Mouse (Mus musculus) midbrain, embryonic 16.5 days (tissue): ENCODE results near the gene Arl16. TPM values are rescaled to one million over a fixed set of nuclear protein-coding genes. Genes with fewer than 3 reads are reported as not detected.
A peak's percentile ranks its signal among the peaks of the same experiment; 100 is the strongest.

Experiments used
- ATAC-seq: fragments of 200-750 bp; cut with Nextera tagmentation; 2 replicates; pipeline ENCODE4 v1.8.0; 2017; ENCODE audit warnings: moderate TSS enrichment
- H3K27ac ChIP-seq: fragments of 300-500 bp; sonication (generic); 2 replicates; pipeline ENCODE4 v1.5.1; 2014; ENCODE audit warnings: mild to moderate bottlenecking, low read length, mixed read lengths
- H3K27me3 ChIP-seq: fragments of 300-500 bp; sonication (generic); 2 replicates; pipeline ENCODE4 v1.6.1; 2014; ENCODE audit warnings: low read depth, low read length, mixed read lengths; ENCODE audit not compliant: control insufficient read depth, insufficient read depth
- H3K36me3 ChIP-seq: fragments of 300-500 bp; sonication (generic); 2 replicates; pipeline ENCODE4 v1.6.1; 2014; ENCODE audit warnings: mild to moderate bottlenecking, low read length, moderate library complexity, mixed read lengths; ENCODE audit not compliant: control insufficient read depth, insufficient read depth
- H3K4me1 ChIP-seq: fragments of 300-500 bp; sonication (generic); 2 replicates; pipeline ENCODE4 v1.6.1; 2014; ENCODE audit warnings: mild to moderate bottlenecking, low read length, mixed read lengths; ENCODE audit not compliant: control insufficient read depth, insufficient read depth
- H3K4me2 ChIP-seq: fragments of 300-500 bp; sonication (generic); 2 replicates; pipeline ENCODE4 v1.6.1; 2014; ENCODE audit warnings: mild to moderate bottlenecking, low read length, mixed read lengths
- H3K4me3 ChIP-seq: fragments of 300-500 bp; sonication (generic); 2 replicates; pipeline ENCODE4 v1.5.1; 2014; ENCODE audit warnings: low read depth, mild to moderate bottlenecking, low read length, moderate library complexity, mixed read lengths
- H3K9ac ChIP-seq: fragments of 300-500 bp; sonication (generic); 2 replicates; pipeline ENCODE4 v1.6.1; 2014; ENCODE audit warnings: low read depth, low read length, mixed read lengths
- H3K9me3 ChIP-seq: fragments of 300-500 bp; sonication (generic); replicated peaks from 2 replicates; pipeline ENCODE4 v1.6.1; 2014; ENCODE audit warnings: mild to moderate bottlenecking, low read length, mixed read lengths; ENCODE audit not compliant: control insufficient read depth, poor library complexity, severe bottlenecking
- WGBS: fragments of 180-500 bp; shearing (Covaris S2); extraction: QIAGEN DNeasy Blood & Tissue Kit; methylation state at CpG from one replicate; pipeline ENCODE4 v1.1.7; 2014; 5-methylcytosine and 5-hydroxymethylcytosine counted together
- polyA plus RNA-seq: library from polyadenylated mRNA; unstranded; fragments of >200 nt; fragmentation: Nextera tagmentation; extraction: Ambion mirVana; gene quantifications from 2 replicates; pipeline ENCODE4 v1.2.1, GENCODE M21; 2015

Arl16 gene
- polyA plus RNA-seq, 1 experiment from 2014 or later, result 58.7 TPM

DNA sequence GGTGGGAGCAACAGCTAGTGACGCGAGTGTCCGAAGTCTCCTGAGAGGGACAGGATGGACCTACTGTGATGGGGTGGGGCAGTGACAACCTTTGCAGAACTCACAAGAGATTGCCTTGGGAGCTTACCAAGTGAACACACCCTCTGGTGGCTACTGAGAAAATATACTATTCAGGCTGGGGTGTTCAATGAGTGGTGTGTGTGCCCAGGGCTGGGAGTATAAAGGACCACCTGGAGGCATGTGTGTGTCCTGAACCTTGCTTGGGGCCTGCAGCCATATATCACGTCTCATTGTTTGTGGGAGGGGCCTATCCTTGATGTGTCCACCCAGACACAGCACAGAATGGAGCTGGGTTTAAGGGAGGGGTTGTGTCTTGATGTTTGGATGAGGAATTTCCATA lies 21.1 kb upstream of the Arl16 start:
- no peak overlapping the region for H3K4me2 ChIP-seq
- H3K27ac ChIP-seq, result no peak overlapping the region
- 74% methylated on average over 4 of the region's 4 CpGs for WGBS
- H3K9me3 ChIP-seq, result no peaks in the 10 kb centered on the region
- no peak overlapping the region for H3K9ac ChIP-seq
- ATAC-seq, result no peak
- peaks cover 7% of the 10 kb centered on the region for H3K36me3 ChIP-seq
- H3K27me3 ChIP-seq, result no peaks in the 10 kb centered on the region
- peaks cover 37% of the 10 kb centered on the region for H3K4me1 ChIP-seq
- no peak overlapping the region for H3K4me3 ChIP-seq

DNA sequence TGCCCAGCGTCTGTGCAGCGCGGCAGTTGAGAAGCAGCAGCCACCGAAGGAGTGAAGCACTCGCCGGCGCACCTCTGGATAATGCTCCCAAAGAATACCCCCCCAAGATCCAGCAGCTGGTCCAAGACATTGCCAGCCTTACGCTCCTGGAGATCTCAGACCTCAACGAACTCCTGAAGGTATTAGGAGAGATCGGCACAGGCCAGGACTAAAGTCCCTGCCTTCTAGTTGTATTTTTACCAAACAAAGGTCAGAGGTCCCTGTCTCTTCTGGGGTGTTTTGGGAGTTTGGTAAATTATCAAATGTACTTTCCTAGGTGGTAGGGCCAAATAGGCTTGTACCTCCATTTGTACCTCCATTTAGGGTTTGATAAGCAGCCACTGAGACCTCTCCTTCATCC lies 17.8 kb upstream of the Arl16 start:
- WGBS, result 9% methylated on average over 10 of the region's 10 CpGs
- H3K36me3 ChIP-seq, result peaks cover 22% of the 10 kb centered on the region
- peak overlapping the region; percentile 67 for H3K4me2 ChIP-seq
- H3K9ac ChIP-seq, result peak overlapping the region; percentile 81
- peaks cover 13% of the 10 kb centered on the region for H3K4me1 ChIP-seq
- ATAC-seq, result no peak
- H3K4me3 ChIP-seq, result peak overlapping the region; percentile 79
- no peaks in the 10 kb centered on the region for H3K27me3 ChIP-seq
- no peaks in the 10 kb centered on the region for H3K9me3 ChIP-seq
- H3K27ac ChIP-seq, result no peak overlapping the region

DNA sequence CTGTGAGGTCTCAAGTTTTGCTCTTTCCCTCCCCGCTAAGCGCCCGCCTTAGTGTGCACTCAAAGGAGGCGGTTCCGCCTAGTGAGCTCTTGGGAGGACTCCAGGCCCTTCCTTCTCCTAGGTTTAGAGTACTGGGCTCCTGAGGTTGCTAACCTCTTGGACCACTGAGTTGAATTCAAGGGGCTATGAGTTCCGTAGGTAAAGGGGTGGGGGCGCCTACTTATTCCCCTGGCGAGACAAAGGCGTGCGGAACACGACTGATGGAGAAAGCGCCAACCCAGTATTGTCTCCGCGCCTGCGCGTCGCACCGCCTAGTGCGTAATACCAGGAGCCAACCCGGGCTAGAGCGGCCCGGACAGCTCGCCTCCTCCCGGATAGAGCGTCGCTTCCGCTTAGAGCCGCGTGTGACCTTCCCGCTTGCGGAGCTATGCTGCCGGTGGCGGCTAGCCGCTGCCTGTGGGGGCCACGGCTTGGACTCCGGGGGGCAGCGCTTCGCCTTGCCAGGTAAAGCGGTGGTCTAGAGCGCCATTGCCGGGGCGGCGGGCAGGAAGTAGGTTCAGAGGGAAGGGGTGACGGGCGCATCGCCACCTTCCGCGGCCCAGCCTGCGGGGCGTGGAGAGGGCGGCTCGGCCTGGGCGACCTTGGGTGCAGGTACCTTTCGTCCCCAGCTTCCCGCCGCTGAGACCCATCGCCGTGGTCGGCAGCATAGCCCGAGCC lies 17.0 kb upstream of the Arl16 start, which contains the start of gene Mrpl12:
TSS of gene Mrpl12 (plus strand) at position 349 of the 717 bp plus-strand sequence.
- peaks cover 13% of the 10 kb centered on the region for H3K4me1 ChIP-seq
- H3K9me3 ChIP-seq, result no peaks in the 10 kb centered on the region
- H3K36me3 ChIP-seq, result peaks cover 29% of the 10 kb centered on the region
- peak within 1 kb of the TSS; percentile 79 for H3K4me3 ChIP-seq
- peak; percentile 97 for ATAC-seq
- peak within 1 kb of the TSS; percentile 81 for H3K9ac ChIP-seq
- no peaks in the 10 kb centered on the region for H3K27me3 ChIP-seq
- H3K27ac ChIP-seq, result peak within 1 kb of the TSS; percentile 92
- peak within 1 kb of the TSS; percentile 67 for H3K4me2 ChIP-seq
- under 1% methylated on average over 56 of the region's 60 CpGs for WGBS

DNA sequence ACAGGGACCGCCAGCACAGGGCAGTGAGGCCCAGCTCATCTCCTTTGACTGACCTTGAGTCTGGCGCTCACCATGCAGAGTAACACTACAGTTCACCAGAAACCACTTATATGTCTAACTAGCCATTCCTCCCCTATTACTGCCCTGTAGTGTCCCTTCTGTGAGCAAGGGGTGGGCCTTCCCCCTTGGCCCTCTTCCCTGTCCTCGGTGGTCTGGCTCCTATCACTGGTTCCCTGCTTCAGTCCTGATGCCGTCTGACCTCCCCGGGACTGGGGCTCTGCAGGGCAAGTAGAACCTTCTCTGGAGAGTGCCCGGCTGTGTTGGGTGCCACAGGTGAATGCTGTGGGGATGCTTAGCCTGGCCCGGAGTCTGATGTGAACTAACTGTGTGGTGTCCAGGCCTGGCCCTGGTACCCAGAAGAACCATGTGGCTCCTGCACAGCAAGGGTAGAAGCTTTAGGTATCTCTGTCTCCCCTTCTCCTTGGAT lies 16.1 kb upstream of the Arl16 start:
- ATAC-seq, result no peak
- 89% methylated on average over 7 of the region's 7 CpGs for WGBS
- H3K36me3 ChIP-seq, result peaks cover 34% of the 10 kb centered on the region
- no peak overlapping the region; the same call in 1 of the 2 replicates for H3K27ac ChIP-seq
- no peak overlapping the region for H3K4me3 ChIP-seq
- H3K4me1 ChIP-seq, result peaks cover 13% of the 10 kb centered on the region
- no peaks in the 10 kb centered on the region for H3K9me3 ChIP-seq
- H3K27me3 ChIP-seq, result no peaks in the 10 kb centered on the region
- no peak overlapping the region for H3K4me2 ChIP-seq
- H3K9ac ChIP-seq, result peak overlapping the region; percentile 81

DNA sequence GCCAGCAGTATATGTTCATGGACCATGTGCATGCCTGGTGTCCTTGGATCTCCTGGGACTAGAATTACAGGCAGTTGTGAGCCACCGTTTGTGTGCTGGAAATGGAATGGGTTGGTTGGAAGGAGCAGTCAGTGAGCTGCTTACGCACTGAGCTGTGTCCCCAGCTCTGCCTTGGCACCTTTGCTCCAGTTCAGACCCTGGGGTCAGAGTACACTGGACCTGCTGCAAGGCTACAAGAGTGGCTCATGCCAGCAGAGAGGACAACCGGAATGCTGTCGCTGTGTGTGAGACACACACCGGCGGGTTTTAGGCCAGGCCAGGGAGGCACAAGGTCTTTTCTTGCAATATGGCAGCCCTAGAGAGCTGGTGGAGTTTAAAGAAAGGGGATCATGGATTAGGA lies 4.6 kb upstream of the Arl16 start:
- Histone ChIP-seq H3K9me3 (no peaks in the 10 kb centered on the region), H3K36me3 (peaks cover 46% of the 10 kb centered on the region), H3K9ac (no peak overlapping the region), H3K4me1 (peaks cover 9% of the 10 kb centered on the region), H3K4me3 (no peak overlapping the region), H3K4me2 (no peak overlapping the region), H3K27ac (no peak overlapping the region), H3K27me3 (no peaks in the 10 kb centered on the region)
- ATAC-seq, result no peak
- 98% methylated on average over 6 of the region's 6 CpGs for WGBS

DNA sequence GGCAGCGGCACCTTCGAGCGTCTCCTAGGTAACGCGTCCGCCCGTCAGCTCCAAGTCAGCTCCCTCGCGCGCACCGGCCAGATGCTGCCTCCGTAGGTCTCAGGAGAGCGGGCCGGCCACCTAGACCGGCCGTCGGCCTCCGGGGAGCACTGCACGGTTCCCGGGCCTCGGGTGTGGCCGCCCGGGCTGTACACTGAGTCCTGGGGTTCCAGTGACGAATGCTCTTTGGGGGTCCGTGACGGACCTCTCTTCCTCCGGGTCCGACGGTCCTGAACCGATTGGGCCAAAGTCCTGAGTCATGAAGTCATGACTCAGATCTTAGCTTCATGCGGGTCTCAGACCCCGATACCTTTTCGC lies 307 bp upstream of the Arl16 start:
- Histone ChIP-seq H3K4me1 (peaks cover 20% of the 10 kb centered on the region), H3K27me3 (no peaks in the 10 kb centered on the region), H3K4me2 (peak overlapping the region; percentile 95), H3K9me3 (no peaks in the 10 kb centered on the region), H3K9ac (peak overlapping the region; percentile 95), H3K27ac (peak overlapping the region; percentile 69), H3K4me3 (peak overlapping the region; percentile 94), H3K36me3 (peaks cover 29% of the 10 kb centered on the region)
- 1% methylated on average over 33 of the region's 33 CpGs for WGBS
- peak; percentile 62 for ATAC-seq

DNA sequence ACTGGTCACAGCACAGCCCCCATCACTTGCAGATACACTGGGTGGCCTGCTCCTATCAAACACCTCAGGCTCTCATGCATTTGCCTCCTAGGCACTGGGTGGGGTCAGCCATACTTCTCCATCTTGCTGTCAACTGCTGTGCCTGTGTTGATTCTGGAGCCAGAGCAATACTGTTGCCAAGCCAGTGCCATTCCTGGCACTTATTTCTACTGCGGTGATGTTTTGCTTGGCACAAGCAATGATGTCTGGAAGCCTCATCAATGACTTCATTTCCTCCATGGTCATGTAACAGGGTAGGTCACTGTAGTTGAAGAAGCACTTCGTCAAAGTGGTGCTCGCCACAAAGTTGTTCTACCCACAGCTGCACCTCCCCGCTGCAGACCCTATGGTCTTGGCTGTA lies 1.9 kb downstream of the Arl16 start:
- WGBS, result 96% methylated on average over 4 of the region's 4 CpGs
- Histone ChIP-seq H3K9me3 (no peaks in the 10 kb centered on the region), H3K36me3 (peaks cover 23% of the 10 kb centered on the region), H3K4me3 (no peak overlapping the region), H3K9ac (no peak overlapping the region), H3K4me2 (no peak overlapping the region), H3K27ac (no peak overlapping the region), H3K27me3 (no peaks in the 10 kb centered on the region), H3K4me1 (peaks cover 20% of the 10 kb centered on the region)
- no peak for ATAC-seq

DNA sequence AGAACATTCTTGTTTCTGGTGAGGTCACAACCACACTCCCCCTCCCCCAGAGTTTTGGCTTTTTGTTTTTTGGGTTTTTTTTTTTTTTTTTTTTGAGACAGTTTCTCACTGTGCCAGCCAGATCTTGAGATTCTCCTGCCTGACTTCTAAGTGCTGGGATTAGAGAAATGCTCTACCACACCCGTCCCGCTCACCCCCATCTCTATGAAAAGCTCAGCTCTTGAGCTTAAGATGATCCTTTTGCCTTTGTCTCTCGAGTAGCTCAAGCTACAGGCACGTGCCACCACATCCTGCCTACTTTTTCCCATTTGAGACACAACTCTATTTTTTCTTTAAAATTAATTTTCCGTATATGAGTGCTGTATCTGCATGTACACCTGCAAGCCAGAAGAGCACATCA lies 3.0 kb downstream of the Arl16 start:
- ATAC-seq, result no peak
- no peaks in the 10 kb centered on the region for H3K9me3 ChIP-seq
- no peaks in the 10 kb centered on the region for H3K27me3 ChIP-seq
- H3K9ac ChIP-seq, result no peak overlapping the region
- H3K4me1 ChIP-seq, result peaks cover 22% of the 10 kb centered on the region
- H3K27ac ChIP-seq, result no peak overlapping the region
- WGBS, result 89% methylated on average over 5 of the region's 5 CpGs
- H3K4me3 ChIP-seq, result no peak overlapping the region
- H3K4me2 ChIP-seq, result no peak overlapping the region
- peaks cover 14% of the 10 kb centered on the region for H3K36me3 ChIP-seq

DNA sequence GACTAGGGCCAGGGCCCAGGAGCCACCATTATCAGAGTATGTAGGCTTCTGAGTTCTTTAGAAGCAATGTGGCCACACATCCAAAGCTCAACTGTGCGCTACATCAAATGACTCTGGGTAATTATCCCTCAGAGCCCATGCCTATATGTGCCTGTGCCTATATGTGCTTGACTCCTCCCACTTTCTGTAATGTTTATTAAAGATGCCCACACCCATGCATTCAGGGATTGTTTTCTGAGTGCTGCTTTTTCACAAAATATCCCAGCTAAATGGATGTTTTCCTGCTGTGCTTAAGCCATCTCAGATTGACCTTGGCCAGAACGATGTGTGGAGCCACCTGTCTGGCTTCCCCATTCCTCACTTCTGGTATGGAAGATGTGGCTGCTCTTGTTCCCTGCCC lies 3.9 kb downstream of the Arl16 start:
- no peak for ATAC-seq

More for the DNA sequence above, 3.9 kb downstream of the Arl16 start:
- 98% methylated on average over 2 of the region's 2 CpGs for WGBS
- Histone ChIP-seq H3K4me1 (peaks cover 27% of the 10 kb centered on the region), H3K27me3 (no peaks in the 10 kb centered on the region), H3K9me3 (no peaks in the 10 kb centered on the region), H3K36me3 (peaks cover 14% of the 10 kb centered on the region), H3K4me2 (no peak overlapping the region), H3K27ac (no peak overlapping the region), H3K9ac (no peak overlapping the region), H3K4me3 (no peak overlapping the region)
